Mouse (Mus musculus): ENCODE data around the gene Angptl7. TPM values are rescaled to one million over a fixed set of nuclear protein-coding genes. Genes with fewer than 3 reads are reported as not detected.

The Angptl7 gene
- 1 to 10 TPM; 1.6 to 2.1 TPM for total RNA-seq (2021)
- long read RNA-seq, experiment 1, partial matches to known transcripts, result 0 of 2 reads
- long read RNA-seq, experiment 1, other reads (novel, unspliced or antisense), result 0 of 2 reads
- long read RNA-seq, experiment 2, transcript Angptl7-201 (5 exons, 2,157 nt), result major isoform, 9 of 17 reads
- long read RNA-seq, experiment 2, partial matches to known transcripts, result 2 of 17 reads
- long read RNA-seq, experiment 2, other reads (novel, unspliced or antisense), result 6 of 17 reads

DNA sequence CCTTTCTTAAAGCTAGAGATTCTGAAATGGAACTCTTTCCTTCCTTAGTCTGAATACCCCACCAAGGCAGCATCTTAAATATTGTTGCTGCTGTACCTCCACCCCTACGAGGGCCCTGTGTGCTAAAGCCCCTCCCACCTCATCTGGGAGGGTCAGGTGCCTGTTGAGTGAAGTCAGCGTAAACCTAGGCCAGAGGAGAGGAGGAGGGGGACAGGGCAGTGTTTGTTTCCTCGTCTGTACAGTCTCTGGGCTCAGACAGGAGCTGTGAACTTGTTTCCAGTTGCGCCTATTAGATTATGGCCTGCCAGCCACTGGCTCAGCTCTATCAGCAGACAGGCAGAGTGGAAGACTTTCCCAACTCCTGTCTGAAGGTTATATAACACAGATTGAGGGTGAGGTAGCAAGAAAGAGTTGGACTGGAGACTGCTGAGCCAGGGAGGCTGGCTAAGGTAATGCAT is at the start of gene Angptl7:
Angptl7 (minus strand) TSS at position 51 of the 458 bp plus-strand sequence.
- DNase-seq, result no peak

DNA sequence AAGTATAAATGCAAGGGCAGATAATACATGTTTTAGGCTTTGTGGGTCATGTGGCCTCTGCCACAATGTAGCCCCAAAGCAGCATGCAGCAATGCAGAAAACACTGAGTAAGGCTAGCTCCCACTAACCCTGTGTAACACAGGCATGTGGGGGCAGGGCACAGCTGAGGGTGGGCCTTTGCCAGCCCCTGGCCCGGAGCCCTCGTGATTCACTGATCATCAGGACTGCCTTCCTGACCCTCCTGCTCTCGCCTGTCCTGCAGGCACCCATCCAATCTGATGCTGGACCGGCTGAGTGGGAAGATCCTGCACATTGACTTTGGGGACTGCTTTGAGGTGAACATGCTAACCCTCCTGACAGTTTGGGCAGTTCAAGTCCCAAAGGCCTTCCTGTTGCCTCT is 48.8 kb upstream of the Angptl7 start:
- DNase-seq, result no peak

DNA sequence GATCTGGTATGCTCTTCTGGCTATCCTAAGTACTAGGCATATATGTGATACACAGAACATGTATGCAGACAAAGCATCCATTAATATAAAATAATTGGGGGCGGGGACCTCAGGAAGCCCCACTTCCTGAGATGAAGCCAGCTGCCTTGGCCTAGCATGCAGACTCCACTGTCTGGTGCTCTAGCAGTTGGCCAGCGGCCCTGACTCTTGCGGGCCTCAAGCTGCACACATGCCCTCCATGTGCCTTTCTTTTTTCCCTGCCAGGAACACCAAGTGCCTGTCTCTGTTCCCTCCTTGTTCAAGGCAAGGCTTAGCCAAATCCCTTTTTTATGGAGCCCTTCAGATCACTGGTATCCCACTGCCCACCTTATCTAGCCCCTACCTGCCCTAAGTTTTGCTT is 35.6 kb upstream of the Angptl7 start:
- no peak for DNase-seq

DNA sequence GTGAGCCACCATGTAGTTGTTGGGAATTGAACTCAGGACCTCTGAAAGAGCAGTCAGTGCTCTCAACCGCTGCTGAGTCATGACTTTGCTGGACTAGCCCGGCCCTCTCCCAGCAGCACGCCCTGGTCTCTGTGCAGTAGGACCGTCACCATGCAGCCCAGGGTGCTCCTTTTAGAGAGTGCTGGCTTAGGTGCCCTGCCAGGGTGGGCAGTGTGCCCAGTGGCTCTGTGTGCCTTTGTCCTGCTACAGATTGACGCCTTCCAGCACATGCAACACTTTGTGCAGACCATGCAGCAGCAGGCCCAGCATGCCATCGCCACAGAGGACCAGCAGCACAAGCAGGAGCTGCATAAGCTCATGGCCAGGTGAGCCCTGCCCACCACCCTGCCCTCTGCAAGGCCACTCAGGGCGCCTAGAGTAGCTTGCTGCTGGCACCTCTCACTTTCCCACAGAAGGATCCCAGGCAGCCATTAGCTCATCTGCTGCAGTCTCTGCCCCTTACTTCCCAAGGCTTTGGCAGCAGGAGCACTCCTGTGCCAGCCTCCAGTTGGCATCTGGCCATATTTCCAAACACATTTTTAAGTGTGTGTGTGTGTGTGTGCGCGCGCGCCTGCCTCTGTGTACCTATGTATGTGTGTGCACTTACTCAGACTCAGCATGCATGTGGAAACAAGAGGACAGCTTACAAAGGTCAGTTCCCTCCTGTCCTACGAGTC is 33.5 kb upstream of the Angptl7 start:
- DNase-seq, result peak; percentile 74

DNA sequence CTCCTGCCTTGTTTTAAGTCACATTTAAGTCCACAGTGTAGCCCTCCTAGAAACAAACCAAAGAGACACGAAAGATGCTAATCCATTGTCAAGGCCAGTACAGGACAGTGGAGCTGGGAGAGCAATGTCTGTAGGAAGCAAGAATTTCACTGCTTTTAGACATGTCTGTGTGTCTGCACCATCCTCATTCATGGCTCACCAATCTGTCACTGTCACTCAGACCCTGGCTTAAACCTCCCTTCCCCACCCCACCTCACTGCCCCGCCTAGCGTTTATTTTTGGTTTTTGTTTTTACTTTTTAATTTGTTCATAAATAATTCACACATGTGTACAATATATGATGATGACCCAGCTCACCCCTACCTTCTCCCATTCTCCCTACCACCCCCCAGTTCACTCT is 32.3 kb upstream of the Angptl7 start:
- no peak for DNase-seq

DNA sequence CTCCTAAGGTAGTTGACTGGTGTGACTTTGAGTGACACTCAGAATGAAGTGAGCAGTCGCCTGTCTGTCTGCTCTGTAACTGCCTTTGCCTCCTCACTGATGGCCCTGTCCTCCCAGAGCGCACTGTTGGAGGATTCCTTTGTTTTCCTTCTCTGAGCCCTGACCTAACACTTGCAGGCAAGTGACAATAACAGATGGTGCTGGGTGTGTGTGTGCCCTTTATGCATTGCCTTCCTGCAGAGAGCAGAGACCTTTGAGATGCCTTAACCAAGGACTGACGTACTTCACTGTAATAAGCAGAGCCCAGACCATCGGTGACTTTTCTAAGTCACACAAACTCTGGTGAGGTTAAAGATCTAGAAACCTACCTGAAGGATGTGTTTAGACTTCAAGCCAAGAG is 31.1 kb upstream of the Angptl7 start:
- DNase-seq, result no peak

DNA sequence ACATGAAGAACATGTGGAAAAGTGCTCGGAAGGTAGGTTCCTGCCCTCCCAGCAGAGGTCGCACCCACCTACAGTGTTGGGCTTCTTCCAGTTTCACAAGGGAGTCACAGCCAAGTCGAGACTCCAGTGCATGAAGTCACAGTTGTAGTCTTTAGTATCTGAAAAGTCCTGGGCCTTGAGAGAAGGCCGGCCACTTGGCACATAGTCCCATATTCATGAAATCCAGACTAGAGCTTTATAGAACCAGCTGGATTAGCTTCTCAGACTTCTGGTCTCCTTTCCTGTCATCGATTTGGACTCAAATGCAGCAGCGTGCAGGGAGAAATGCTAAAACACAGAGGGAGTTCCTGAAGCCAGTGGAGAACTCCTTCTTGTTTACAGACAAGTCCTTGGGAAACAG is 30.5 kb upstream of the Angptl7 start:
- DNase-seq, result peak; percentile 36

DNA sequence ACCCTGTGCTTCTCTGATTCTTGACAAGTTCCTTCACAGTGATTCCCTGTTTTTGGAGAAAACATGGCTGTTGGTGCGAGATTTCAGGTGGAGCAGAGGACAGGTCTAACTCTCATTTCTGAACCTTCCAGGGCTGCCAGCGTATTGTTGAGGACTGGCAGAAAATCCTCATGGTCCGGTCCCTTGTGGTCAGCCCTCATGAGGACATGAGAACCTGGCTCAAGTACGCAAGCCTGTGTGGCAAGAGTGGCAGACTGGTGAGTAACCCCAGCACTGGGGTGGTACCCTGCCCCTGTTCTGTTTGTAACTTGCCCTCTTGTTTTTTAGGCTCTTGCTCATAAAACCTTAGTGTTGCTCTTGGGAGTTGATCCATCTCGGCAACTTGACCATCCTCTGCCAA is 30.1 kb upstream of the Angptl7 start:
- DNase-seq, result peak; percentile 52

DNA sequence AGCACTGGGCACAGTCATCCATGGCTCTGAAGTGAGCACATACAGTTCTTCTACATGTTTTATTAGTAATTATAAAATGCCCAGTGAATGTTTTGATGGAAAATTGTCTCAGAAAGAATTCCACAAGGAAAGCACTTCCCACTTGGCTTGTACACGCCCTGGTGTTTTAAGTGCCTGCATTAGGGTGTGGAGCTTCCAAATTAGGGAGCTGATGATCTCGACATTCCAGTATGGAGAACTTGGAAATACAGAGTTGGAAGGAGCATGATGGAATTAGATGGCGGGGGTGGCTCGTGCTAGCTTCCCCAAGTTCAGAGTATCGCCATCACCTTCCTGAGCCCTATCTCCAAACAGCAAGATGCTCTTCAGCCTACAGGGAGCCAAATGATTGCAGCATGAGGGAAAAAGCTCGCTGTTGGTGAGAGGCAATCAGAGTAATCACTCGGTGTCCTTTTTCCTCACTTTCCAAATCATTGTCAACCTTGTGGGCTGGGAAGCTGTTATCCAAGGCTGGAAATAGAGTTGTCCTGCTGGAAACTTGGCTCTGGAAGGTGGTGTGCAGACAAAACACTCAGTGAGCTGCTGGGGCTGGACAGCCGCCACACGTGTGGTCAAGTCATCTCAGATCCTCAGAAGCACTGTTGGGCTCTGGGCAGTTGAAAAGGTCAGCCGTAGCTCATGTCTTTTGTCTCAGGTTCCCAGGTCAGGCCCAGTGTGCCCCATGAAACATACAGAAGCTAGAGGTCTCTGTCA is 27.1 kb upstream of the Angptl7 start:
- DNase-seq, result no peak

DNA sequence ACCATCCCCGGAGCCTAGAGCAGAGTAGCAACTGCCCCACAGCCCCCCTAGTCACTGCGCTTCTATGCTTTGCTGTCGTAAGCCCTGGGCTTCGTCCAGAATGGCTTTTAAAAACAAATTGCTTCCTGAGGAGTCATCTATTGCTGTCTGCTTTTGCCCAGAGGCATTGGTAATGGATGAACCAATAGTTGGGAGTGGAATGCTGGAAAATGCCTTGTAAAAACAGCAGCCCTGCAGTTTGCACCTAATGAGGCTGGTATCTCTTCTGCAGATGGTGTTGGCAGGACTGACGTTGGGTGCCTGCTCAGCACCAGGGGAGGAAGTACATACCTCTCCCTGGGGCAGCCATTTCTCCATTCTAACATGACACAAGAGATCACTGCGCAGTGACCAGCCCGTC is 23.3 kb upstream of the Angptl7 start:
- DNase-seq, result peak; percentile 17

DNA sequence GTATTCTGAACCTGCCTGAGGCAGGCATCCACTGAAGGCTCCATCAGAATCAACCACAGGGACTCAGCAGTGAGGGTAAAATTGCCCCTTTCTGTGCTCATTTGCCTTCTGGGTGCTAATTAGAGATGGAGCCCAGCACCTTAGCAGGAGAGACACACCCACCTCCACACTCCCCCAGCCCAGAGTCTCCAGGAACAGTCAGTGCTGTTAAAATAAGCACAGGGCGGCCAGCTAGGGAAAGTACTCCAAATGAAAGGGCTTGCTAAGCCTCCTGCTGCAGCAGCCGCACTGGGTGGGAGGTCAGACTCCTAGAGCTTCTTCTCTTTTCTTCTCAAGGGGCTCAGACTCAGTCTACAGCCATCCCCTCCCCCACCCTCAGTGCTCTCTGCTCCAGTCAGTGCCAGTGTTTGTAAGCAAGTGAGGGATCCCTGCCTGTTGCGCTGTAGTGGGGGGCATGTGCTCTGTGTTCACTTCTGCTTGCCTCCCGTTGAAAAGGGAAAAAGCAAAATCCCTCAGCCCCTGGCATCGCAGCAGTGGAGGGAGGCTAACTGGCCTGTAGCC is 18.1 kb upstream of the Angptl7 start:
- no peak for DNase-seq

DNA sequence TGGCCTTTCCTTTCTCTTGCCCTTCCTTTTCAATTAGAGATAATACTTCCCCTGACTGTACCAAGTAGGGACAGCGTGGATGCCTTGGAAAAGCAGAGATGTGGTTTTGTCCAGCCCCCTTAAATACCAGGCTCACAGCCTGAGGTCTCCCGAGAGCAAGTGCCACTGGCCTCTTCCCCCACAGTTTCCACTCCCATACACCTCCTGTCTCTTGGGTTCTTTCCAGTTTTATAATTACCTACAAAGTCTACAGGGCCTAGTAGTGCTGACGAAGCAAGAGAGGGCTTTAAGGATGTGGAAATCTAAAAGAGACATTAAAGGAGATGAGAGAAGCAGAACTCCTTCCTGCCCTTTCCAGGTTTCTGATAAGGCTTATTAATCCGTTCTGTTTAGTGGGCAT is 17.5 kb upstream of the Angptl7 start:
- no peak for DNase-seq

DNA sequence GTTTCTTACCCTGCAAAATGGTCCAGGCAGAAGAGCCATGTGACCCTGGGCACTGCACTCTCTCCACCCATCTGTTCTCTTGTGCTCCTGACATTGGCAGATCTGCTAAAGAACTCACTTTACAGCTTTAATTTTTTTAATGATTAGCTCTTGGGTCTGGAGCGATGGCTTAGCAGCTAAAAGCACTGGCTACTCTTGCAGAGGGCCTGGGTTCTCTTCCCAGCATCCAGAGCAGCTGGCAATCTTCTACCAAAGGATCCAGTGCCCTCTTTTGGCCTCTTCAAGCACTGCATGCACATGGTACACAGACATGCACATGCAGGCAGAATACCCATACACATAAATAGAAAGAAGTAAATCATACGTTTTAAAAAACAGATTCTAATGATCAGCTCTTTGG is 15.1 kb upstream of the Angptl7 start:
- DNase-seq, result peak; percentile 17

DNA sequence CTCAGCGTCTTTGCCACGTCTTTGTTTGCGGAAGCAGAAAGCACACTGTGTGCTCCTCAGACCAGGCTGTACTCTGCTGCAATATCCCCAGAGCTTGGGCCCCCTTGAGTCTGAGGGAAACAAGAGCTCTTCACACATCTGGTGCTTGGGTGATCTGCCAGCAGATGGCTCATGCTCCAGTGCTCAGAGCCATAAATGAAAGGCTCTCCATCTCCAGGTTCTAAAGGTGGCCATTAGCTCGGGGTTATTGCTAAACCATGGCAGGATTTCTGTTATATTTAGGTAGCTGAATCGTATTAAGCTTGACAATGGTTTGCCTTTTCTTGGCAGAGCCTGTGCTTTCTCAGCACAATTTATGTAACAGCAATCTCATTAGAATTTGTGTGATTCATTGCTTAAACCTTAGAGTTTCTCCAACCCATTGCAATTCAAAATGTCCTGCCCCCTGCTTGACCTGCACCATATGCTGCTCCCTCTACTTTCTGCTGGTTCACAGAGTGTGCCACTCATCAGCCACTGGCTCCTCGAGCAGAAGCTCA is 12.8 kb upstream of the Angptl7 start:
- no peak for DNase-seq

DNA sequence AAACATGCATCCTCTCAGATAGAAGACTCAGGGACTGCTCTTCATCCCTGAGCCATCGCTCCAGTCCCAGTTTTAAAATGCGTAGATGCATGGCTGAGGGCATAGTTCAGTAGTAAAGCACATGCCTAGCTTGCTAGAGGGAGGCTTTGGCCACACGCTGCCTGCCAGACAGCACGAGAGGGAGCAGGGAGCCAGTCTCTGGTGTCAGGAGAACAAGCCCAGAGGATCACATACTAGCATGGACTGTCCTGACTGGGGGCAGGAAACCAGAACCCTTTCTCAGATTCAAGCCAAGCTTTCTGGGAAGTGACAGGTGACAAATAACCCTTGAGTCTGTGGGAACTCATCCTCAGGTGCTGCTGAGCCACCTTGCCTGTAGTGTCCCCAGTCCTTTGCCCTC is 11.1 kb upstream of the Angptl7 start:
- DNase-seq, result no peak

DNA sequence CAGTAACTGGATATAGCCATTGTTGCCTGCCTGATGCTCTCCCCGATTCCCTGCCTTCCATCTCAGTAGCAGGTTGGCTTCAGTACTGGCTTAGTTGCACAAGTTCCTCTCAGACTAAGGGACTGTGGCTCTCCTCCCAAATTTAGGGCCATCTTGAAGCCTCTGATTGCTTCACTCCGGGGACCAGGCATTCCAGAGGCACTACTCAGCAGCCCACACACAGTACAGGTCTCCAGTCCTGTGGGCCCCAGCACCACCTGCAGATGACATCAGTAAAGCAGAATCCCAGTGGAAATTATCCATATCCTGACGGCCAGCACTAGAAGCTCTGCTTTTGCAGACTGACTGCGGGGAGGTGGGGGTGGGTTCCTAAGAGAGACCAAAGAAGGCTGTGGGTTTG is 10.4 kb upstream of the Angptl7 start:
- no peak for DNase-seq

DNA sequence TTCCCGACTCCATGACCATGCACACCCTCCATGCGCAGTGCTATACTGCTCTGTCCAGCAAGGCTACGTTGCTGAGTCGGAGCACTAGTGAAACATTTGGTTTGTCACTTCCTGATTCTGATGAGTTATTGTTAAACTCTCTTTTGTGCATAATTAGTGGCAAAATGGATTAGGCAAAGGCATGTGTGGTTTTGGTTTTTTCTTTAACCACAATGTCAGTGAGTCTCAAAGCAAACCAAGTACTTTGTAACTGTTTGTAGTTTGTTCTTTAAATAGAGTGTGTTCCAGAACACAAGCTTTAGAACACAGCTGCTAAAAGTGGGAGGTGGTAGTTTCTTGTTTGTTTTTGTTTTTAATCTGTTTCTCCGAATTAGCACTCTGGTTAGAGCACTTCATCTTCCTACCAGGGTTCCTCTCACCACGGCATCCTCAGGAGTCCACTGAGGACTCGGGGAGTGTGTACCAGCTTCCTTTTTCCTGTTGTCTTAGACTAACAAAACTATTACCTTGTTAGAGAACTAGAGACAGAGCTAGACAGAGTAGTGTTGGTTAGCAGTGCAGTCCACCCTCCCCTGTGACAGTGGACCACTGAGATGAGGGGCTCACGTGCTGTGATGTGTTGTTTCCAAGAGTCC is 9.3 kb upstream of the Angptl7 start:
- DNase-seq, result no peak

DNA sequence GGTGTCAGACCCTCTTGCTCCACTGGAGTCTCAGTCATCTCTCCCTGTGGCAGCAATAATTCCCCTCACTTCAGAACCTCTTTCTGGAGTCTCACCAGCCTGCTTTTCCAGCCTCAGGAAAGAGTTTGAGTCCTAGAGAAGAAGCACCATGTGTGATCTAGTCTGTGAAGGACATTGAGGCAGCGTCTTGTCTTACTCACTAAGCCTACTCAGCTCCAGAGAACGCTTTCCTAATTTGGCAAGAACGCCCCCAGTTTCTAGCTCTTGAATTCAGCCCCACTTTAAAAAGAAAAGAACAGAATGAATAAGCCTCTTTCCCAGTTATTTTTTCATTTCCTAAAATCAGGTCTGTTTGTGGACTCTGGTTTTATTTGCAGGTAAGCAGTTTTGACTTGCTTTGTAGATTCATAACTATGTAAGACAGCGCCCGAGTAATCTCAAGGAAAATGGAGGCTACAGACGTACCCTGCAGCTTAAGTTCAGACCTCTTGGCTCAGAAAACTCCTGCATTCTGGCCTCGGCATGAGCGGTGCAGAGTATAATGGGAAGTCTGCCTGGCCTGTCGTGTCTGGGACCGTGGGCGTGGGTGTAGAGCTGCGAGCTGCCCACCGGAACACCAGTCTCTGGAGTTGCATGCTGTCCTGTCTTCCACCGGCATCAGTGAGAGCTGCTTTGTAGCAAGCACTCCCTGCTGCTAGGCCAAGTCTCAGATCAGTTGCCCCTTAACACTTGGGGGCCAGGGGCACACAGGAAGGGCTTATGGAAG is 8.0 kb upstream of the Angptl7 start:
- DNase-seq, result no peak

DNA sequence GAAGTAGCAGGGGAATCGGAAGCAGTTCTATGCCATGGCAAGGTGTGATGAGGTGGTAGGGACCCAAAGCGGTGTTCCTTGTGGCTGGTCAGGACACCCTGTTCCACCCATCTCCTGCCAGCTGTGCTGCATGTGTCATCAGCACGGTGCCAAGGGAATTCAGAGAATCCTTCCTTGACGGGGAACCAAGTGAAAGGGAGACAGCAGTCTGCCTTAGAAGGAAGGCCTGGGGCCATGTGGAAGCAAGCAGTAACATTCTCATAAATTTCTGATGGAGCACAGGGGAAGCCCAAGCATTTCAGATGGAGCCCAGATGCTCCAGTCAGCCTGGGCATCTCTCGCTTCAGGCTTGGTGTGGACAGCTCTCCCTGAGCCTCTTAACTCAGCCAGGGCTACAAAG is 7.3 kb upstream of the Angptl7 start:
- DNase-seq, result no peak

DNA sequence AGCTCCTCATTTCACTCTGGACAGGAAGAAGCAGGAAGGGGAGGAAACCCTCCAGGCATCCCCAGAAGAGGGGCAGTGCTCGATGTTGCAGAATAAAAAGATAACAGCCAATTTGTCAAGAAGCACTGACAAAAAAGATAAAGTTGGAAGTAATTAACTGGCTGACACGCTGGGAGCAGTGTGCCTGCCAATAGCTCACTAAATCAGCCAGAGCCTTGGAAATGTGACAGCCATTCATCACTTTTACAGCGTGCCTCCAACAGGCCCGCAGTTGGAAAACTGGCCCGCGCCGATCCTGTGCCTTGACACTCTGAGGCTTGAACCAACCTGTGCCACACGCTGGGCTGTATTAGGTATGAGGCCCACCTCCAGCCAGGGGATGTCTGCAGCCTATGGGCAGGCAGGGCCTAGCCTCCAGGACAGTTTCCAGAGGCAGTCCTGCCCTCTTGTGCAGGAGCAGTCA is 4.3 kb upstream of the Angptl7 start:
- DNase-seq, result peak; percentile 58
